Mouse (Mus musculus) heart, postnatal 0 days (tissue): ENCODE results near the gene Olfr486. TPM values are rescaled to one million over a fixed set of nuclear protein-coding genes. Genes with fewer than 3 reads are reported as not detected.

Source experiments
- ATAC-seq: fragments of 200-750 bp; cut with Nextera tagmentation; 2 replicates; pipeline ENCODE4 v1.8.0; 2017; ENCODE audit warnings: low read depth, moderate number of reproducible peaks, moderate library complexity; ENCODE audit not compliant: insufficient read depth
- DNase-seq: peaks from one replicate; pipeline ENCODE4 v3.0.0-alpha.2; 2016; ENCODE audit warnings: low spot score
- H3K27ac ChIP-seq: fragments of 300-500 bp; sonication (generic); 2 replicates; pipeline ENCODE4 v1.5.1; 2014; ENCODE audit warnings: low read depth, mild to moderate bottlenecking
- H3K27me3 ChIP-seq: fragments of 300-500 bp; sonication (generic); 2 replicates; pipeline ENCODE4 v1.6.1; 2014; ENCODE audit warnings: low read length, mixed read lengths; ENCODE audit not compliant: control insufficient read depth, insufficient read depth
- H3K36me3 ChIP-seq: fragments of 300-500 bp; sonication (generic); replicated peaks from 2 replicates; pipeline ENCODE4 v1.6.1; 2014; ENCODE audit warnings: low read length, mixed read lengths; ENCODE audit not compliant: control insufficient read depth, insufficient read depth
- H3K4me1 ChIP-seq: fragments of 300-500 bp; sonication (generic); 2 replicates; pipeline ENCODE4 v1.6.1; 2014; ENCODE audit warnings: antibody characterized with exemption; ENCODE audit not compliant: control insufficient read depth, insufficient read depth
- H3K4me2 ChIP-seq: fragments of 300-500 bp; sonication (generic); 2 replicates; pipeline ENCODE4 v1.6.1; 2014; ENCODE audit warnings: low read depth, mild to moderate bottlenecking, low read length, moderate library complexity
- H3K4me3 ChIP-seq: fragments of 300-500 bp; sonication (generic); 2 replicates; pipeline ENCODE4 v1.5.1; 2014; ENCODE audit warnings: low read depth, low read length
- H3K9ac ChIP-seq: fragments of 300-500 bp; sonication (generic); replicated peaks from 2 replicates; pipeline ENCODE4 v1.6.1; 2014; ENCODE audit warnings: low read depth, low read length, mixed read lengths
- H3K9me3 ChIP-seq: fragments of 300-500 bp; sonication (generic); replicated peaks from 2 replicates; pipeline ENCODE4 v1.6.1; 2016; ENCODE audit warnings: low read length; ENCODE audit not compliant: control insufficient read depth
- CTCF ChIP-seq: IDR thresholded peaks from 2 replicates; pipeline ENCODE4 v1.5.1; 2016; ENCODE audit warnings: antibody characterized with exemption, control low read depth, low read depth
- EP300 ChIP-seq: IDR thresholded peaks from 2 replicates; pipeline ENCODE4 v1.6.1; 2016; ENCODE audit warnings: antibody characterized with exemption, low read depth
- polyA plus RNA-seq: library from polyadenylated mRNA; unstranded; fragments of >200 nt; fragmentation: Nextera tagmentation; extraction: Ambion mirVana; gene quantifications from 2 replicates; pipeline ENCODE4 v1.2.1, GENCODE M21; 2015
- total RNA-seq: library from RNA; depleted of rRNA; stranded (reverse); fragments of >200 nt; gene quantifications from 2 replicates; pipeline ENCODE4 v1.2.3, GENCODE M21; 2014; ENCODE audit warnings: low replicate concordance; rRNA removed

Olfr486 gene
- total and polyA plus RNA-seq, 2 experiments from 2014 or later, result not detected

GRCm38 (mm10) chr7:108159771-108160170 is 12.8 kb downstream of the Olfr486 start, which contains the start of gene Olfr485:
TSS of gene Olfr485 (minus strand) at chr7:108159871.
- Histone ChIP-seq H3K9me3 (no peaks in the 10 kb centered on the region), H3K4me1 (no peaks in the 10 kb centered on the region), H3K36me3 (no peaks in the 10 kb centered on the region), H3K27ac (no peak within 1 kb of the TSS), H3K4me3 (no peak within 1 kb of the TSS), H3K27me3 (no peaks in the 10 kb centered on the region), H3K9ac (no peak within 1 kb of the TSS), H3K4me2 (no peak within 1 kb of the TSS)
- ATAC-seq, result no peak
- TF ChIP-seq CTCF (no peak), EP300 (no peak)
- DNase-seq, result no peak

GRCm38 (mm10) chr7:108127349-108127748 is 45.2 kb downstream of the Olfr486 start, which contains the start of gene Olfr484:
TSS of gene Olfr484 (minus strand) at chr7:108127449.
- no peaks in the 10 kb centered on the region for H3K4me1 ChIP-seq
- no peaks in the 10 kb centered on the region for H3K9me3 ChIP-seq
- no peaks in the 10 kb centered on the region for H3K36me3 ChIP-seq
- H3K27ac ChIP-seq, result no peak within 1 kb of the TSS
- no peaks in the 10 kb centered on the region for H3K27me3 ChIP-seq
- H3K4me2 ChIP-seq, result no peak within 1 kb of the TSS
- no peak within 1 kb of the TSS for H3K4me3 ChIP-seq
- H3K9ac ChIP-seq, result no peak within 1 kb of the TSS
- TF ChIP-seq EP300 (no peak), CTCF (no peak)
- ATAC-seq, result no peak
- DNase-seq, result no peak

Other genes with a start within 250 kb of the Olfr486 start
- gene Olfr473, start 242.3 kb downstream of the Olfr486 start, total RNA-seq, result not detected in 2 replicates
- not detected in 2 replicates for gene Olfr473, start 242.3 kb downstream of the Olfr486 start, polyA plus RNA-seq
- not detected in 2 replicates for gene Olfr474, start 218.1 kb downstream of the Olfr486 start, total RNA-seq
- not detected in 2 replicates for gene Olfr474, start 218.1 kb downstream of the Olfr486 start, polyA plus RNA-seq
- not detected in 2 replicates for gene Olfr476, start 207.9 kb downstream of the Olfr486 start, total RNA-seq
- gene Olfr476, start 207.9 kb downstream of the Olfr486 start, polyA plus RNA-seq, result not detected in 2 replicates
- not detected in 2 replicates for gene Olfr477, start 186.0 kb downstream of the Olfr486 start, total RNA-seq
- gene Olfr477, start 186.0 kb downstream of the Olfr486 start, polyA plus RNA-seq, result not detected in 2 replicates
- not detected in 2 replicates for gene Olfr478, start 138.8 kb downstream of the Olfr486 start, total RNA-seq
- gene Olfr478, start 138.8 kb downstream of the Olfr486 start, polyA plus RNA-seq, result not detected in 2 replicates
- gene Olfr479, start 122.0 kb downstream of the Olfr486 start, total RNA-seq, result not detected in 2 replicates
- gene Olfr479, start 122.0 kb downstream of the Olfr486 start, polyA plus RNA-seq, result not detected in 2 replicates
- gene Olfr480, start 105.4 kb downstream of the Olfr486 start, total RNA-seq, result not detected in 2 replicates
- not detected in 2 replicates for gene Olfr480, start 105.4 kb downstream of the Olfr486 start, polyA plus RNA-seq
- not detected in 2 replicates for gene Olfr481, start 92.9 kb downstream of the Olfr486 start, total RNA-seq
- gene Olfr481, start 92.9 kb downstream of the Olfr486 start, polyA plus RNA-seq, result not detected in 2 replicates
- gene Olfr482, start 75.2 kb downstream of the Olfr486 start, total RNA-seq, result not detected in 2 replicates
- gene Olfr482, start 75.2 kb downstream of the Olfr486 start, polyA plus RNA-seq, result 0.05 TPM in 1 of 2 replicates, not detected in the other
- gene Olfr483, start 71.9 kb downstream of the Olfr486 start, total RNA-seq, result not detected in 2 replicates
- gene Olfr483, start 71.9 kb downstream of the Olfr486 start, polyA plus RNA-seq, result not detected in 2 replicates
- not detected in 2 replicates for gene Olfr484, start 45.3 kb downstream of the Olfr486 start, total RNA-seq
- not detected in 2 replicates for gene Olfr484, start 45.3 kb downstream of the Olfr486 start, polyA plus RNA-seq
- gene Olfr485, start 12.9 kb downstream of the Olfr486 start, total RNA-seq, result not detected in 2 replicates
- gene Olfr485, start 12.9 kb downstream of the Olfr486 start, polyA plus RNA-seq, result not detected in 2 replicates
- gene Olfr487, start 41.9 kb upstream of the Olfr486 start, total RNA-seq, result not detected in 2 replicates
- gene Olfr487, start 41.9 kb upstream of the Olfr486 start, polyA plus RNA-seq, result not detected in 2 replicates
- gene Olfr488, start 85.6 kb upstream of the Olfr486 start, total RNA-seq, result not detected in 2 replicates
- not detected in 2 replicates for gene Olfr488, start 85.6 kb upstream of the Olfr486 start, polyA plus RNA-seq
- gene Olfr490, start 116.2 kb upstream of the Olfr486 start, total RNA-seq, result not detected in 2 replicates
- gene Olfr490, start 116.2 kb upstream of the Olfr486 start, polyA plus RNA-seq, result not detected in 2 replicates
- not detected in 2 replicates for gene Olfr491, start 140.7 kb upstream of the Olfr486 start, total RNA-seq
- not detected in 2 replicates for gene Olfr491, start 140.7 kb upstream of the Olfr486 start, polyA plus RNA-seq
- gene Olfr492, start 150.9 kb upstream of the Olfr486 start, total RNA-seq, result not detected in 2 replicates
- not detected in 2 replicates for gene Olfr492, start 150.9 kb upstream of the Olfr486 start, polyA plus RNA-seq
- not detected in 2 replicates for gene Olfr493, start 174.2 kb upstream of the Olfr486 start, total RNA-seq
- gene Olfr493, start 174.2 kb upstream of the Olfr486 start, polyA plus RNA-seq, result not detected in 2 replicates
- not detected in 2 replicates for gene Olfr494, start 192.6 kb upstream of the Olfr486 start, total RNA-seq
- not detected in 2 replicates for gene Olfr494, start 192.6 kb upstream of the Olfr486 start, polyA plus RNA-seq
- gene Olfr495, start 220.4 kb upstream of the Olfr486 start, total RNA-seq, result not detected in 2 replicates
- not detected in 2 replicates for gene Olfr495, start 220.4 kb upstream of the Olfr486 start, polyA plus RNA-seq
- not detected in 2 replicates for gene Olfr497, start 247.7 kb upstream of the Olfr486 start, total RNA-seq
- gene Olfr497, start 247.7 kb upstream of the Olfr486 start, polyA plus RNA-seq, result not detected in 2 replicates